Mouse (Mus musculus) liver, embryonic 16.5 days (tissue): ENCODE results near the gene Prkci. TPM values are rescaled to one million over a fixed set of nuclear protein-coding genes. Genes with fewer than 3 reads are reported as not detected.
A peak's percentile ranks its signal among the peaks of the same experiment; 100 is the strongest.

Experiments used
- ATAC-seq: fragments of 200-750 bp; cut with Nextera tagmentation; 2 replicates; pipeline ENCODE4 v1.8.0; 2017; ENCODE audit warnings: low read depth, mild to moderate bottlenecking, moderate number of reproducible peaks, moderate library complexity
- H3K27ac ChIP-seq: fragments of 300-500 bp; sonication (generic); 2 replicates; pipeline ENCODE4 v1.5.1; 2014; ENCODE audit warnings: mild to moderate bottlenecking, low read length
- H3K27me3 ChIP-seq: fragments of 300-500 bp; sonication (generic); 2 replicates; pipeline ENCODE4 v1.6.1; 2014; ENCODE audit warnings: low read depth, low read length, mixed read lengths; ENCODE audit not compliant: control insufficient read depth, insufficient read depth
- H3K36me3 ChIP-seq: fragments of 300-500 bp; sonication (generic); 2 replicates; pipeline ENCODE4 v1.6.1; 2014; ENCODE audit warnings: mild to moderate bottlenecking; ENCODE audit not compliant: control insufficient read depth, insufficient read depth
- H3K4me1 ChIP-seq: fragments of 300-500 bp; sonication (generic); 2 replicates; pipeline ENCODE4 v1.6.1; 2014; ENCODE audit warnings: low read depth, low read length, mixed read lengths; ENCODE audit not compliant: control insufficient read depth
- H3K4me2 ChIP-seq: fragments of 300-500 bp; sonication (generic); 2 replicates; pipeline ENCODE4 v1.6.1; 2014; ENCODE audit warnings: low read depth, low read length, mixed read lengths
- H3K4me3 ChIP-seq: fragments of 300-500 bp; sonication (generic); 2 replicates; pipeline ENCODE4 v1.5.1; 2014; ENCODE audit warnings: low read depth, mild to moderate bottlenecking, low read length
- H3K9ac ChIP-seq: fragments of 300-500 bp; sonication (generic); 2 replicates; pipeline ENCODE4 v1.6.1; 2014; ENCODE audit warnings: low read depth, low read length
- H3K9me3 ChIP-seq: fragments of 300-500 bp; sonication (generic); replicated peaks from 2 replicates; pipeline ENCODE4 v1.6.1; 2016; ENCODE audit warnings: low read length; ENCODE audit not compliant: control insufficient read depth
- WGBS: fragments of 180-500 bp; shearing (Covaris S2); extraction: QIAGEN DNeasy Blood & Tissue Kit; methylation state at CpG from one replicate; pipeline ENCODE4 v1.1.7; 2014; ENCODE audit not compliant: insufficient replicate concordance; 5-methylcytosine and 5-hydroxymethylcytosine counted together
- polyA plus RNA-seq: library from polyadenylated mRNA; unstranded; fragments of >200 nt; fragmentation: Nextera tagmentation; extraction: Ambion mirVana; gene quantifications from 2 replicates; pipeline ENCODE4 v1.2.1, GENCODE M21; 2015

Gene Prkci
- polyA plus RNA-seq, 1 experiment from 2014 or later, result 5.4 TPM

DNA sequence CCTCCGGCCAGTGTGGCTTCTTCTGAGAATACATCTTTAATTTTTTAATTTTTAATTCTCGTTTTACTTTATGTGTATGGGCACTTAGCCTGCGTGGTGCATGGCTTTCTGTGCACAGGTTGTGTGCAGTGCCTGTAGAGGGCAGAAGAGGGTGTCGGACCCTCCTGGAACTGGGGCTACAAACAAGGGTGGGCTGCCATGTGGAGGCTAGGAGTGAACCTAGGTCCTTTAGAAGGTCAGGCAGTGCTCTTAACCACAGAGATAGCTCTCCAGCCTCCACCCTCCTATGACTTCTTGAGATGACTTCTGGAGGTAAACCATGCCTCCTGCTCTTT, 66.2 kb downstream of the Prkci start:
- H3K4me3 ChIP-seq, result peak overlapping the region; percentile 34
- no peaks in the 10 kb centered on the region for H3K36me3 ChIP-seq
- H3K27ac ChIP-seq, result no peak overlapping the region

DNA sequence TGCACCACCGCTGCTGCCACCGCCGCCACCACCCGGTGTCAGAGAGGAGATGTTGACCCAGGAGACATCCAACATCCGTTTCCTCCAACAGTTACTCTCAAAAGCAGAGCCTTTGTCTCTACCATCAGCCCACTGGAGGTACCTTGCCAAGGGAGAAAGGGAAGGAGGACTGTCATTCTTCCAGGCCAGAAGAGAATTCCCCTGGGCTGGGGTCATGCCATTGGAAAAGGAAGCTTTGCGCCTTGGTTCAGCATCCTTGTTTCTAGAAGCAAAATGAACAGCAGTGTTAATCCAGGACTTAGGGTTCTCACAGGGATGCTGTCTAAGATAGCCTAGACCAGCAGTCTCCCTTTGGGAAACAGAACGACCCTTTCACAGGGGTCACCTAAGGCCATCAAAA, 66.8 kb downstream of the Prkci start:
- Histone ChIP-seq H3K4me3 (no peak overlapping the region), H3K9me3 (no peaks in the 10 kb centered on the region), H3K9ac (no peak overlapping the region), H3K27me3 (no peaks in the 10 kb centered on the region), H3K4me1 (no peaks in the 10 kb centered on the region), H3K4me2 (no peak overlapping the region), H3K27ac (no peak overlapping the region), H3K36me3 (no peaks in the 10 kb centered on the region)
- ATAC-seq, result no peak
- WGBS, result 69% methylated on average over 7 of the region's 7 CpGs

More for the DNA sequence above, 66.2 kb downstream of the Prkci start:
- no peak overlapping the region for H3K9ac ChIP-seq
- H3K27me3 ChIP-seq, result no peaks in the 10 kb centered on the region
- 17% methylated on average over 4 of the region's 4 CpGs for WGBS
- H3K4me1 ChIP-seq, result no peaks in the 10 kb centered on the region; the same call in 1 of the 2 replicates
- no peak for ATAC-seq
- H3K4me2 ChIP-seq, result peak overlapping the region; percentile 44
- H3K9me3 ChIP-seq, result no peaks in the 10 kb centered on the region

DNA sequence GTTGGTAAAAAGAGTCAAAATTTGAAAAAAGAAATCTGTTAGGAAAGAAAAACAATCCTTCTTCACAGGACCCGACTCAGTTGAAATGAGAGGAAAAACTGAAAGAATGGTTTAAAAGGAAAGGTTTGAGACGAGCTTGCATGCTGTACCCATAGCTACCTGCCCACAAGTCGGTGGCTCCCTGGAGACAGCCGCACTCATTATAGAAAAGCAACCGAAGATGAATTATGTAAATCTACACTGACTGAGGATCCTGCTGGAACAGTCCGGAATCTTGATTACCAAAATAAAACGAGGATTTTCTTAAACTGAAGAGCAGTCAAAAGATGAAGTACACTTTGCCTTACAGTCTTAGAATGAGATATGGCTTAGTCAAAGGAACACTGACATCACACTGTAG, 72.9 kb downstream of the Prkci start:
- no peak overlapping the region for H3K9ac ChIP-seq
- no peaks in the 10 kb centered on the region for H3K4me1 ChIP-seq
- H3K36me3 ChIP-seq, result no peaks in the 10 kb centered on the region
- 69% methylated on average over 7 of the region's 7 CpGs for WGBS
- no peak overlapping the region for H3K4me2 ChIP-seq
- H3K4me3 ChIP-seq, result no peak overlapping the region
- no peaks in the 10 kb centered on the region for H3K27me3 ChIP-seq
- H3K9me3 ChIP-seq, result no peaks in the 10 kb centered on the region
- ATAC-seq, result no peak
- H3K27ac ChIP-seq, result no peak overlapping the region

DNA sequence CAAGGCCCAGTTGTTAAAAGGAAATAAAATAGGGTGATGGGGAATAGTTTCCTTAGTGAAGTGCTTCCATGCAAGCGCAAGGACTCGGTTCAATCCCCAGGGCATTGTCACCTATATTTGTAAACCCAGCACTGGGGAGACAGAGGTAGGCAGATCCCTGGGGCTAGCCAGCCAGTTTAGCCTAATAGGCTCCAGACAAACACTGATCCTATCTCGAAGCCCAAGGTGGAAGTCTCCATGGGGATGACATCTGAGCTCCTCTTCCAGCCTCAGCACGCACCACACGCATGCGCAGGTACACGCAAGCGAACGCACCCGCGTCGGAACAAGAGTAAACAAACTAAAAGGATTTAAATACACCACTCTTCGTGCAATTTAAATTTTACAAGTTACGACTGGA, 76.3 kb downstream of the Prkci start:
- no peak overlapping the region for H3K9ac ChIP-seq
- no peaks in the 10 kb centered on the region for H3K27me3 ChIP-seq
- WGBS, result 74% methylated on average over 14 of the region's 14 CpGs
- ATAC-seq, result no peak
- no peaks in the 10 kb centered on the region for H3K36me3 ChIP-seq
- no peak overlapping the region for H3K27ac ChIP-seq
- no peak overlapping the region for H3K4me3 ChIP-seq
- H3K9me3 ChIP-seq, result no peaks in the 10 kb centered on the region
- no peak overlapping the region for H3K4me2 ChIP-seq
- no peaks in the 10 kb centered on the region for H3K4me1 ChIP-seq

DNA sequence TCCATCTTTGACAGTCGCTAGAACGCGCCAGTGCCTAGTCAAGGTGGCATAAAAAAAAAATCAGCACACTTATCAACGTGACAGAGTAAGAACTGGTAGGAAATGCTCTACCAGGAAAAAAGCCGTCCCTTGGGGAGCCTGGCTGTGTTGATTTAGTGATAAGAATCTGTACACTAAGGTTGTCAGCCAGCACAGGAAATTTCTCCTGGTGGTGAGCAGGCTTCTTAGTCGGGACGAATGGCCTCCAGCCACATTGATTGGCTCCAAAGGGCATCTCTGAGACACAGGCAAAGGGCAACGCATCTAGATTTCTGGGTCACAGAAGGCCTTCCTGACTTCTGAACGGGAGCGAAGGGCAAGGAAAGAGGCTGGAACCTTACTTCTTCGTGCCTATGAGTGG, 80.3 kb downstream of the Prkci start:
- no peak overlapping the region for H3K9ac ChIP-seq
- H3K36me3 ChIP-seq, result no peaks in the 10 kb centered on the region
- H3K27ac ChIP-seq, result no peak overlapping the region
- no peak overlapping the region for H3K4me2 ChIP-seq
- no peak overlapping the region for H3K4me3 ChIP-seq
- 32% methylated on average over 11 of the region's 11 CpGs for WGBS
- no peaks in the 10 kb centered on the region for H3K27me3 ChIP-seq
- H3K9me3 ChIP-seq, result no peaks in the 10 kb centered on the region
- ATAC-seq, result no peak
- no peaks in the 10 kb centered on the region; the same call in 1 of the 2 replicates for H3K4me1 ChIP-seq

DNA sequence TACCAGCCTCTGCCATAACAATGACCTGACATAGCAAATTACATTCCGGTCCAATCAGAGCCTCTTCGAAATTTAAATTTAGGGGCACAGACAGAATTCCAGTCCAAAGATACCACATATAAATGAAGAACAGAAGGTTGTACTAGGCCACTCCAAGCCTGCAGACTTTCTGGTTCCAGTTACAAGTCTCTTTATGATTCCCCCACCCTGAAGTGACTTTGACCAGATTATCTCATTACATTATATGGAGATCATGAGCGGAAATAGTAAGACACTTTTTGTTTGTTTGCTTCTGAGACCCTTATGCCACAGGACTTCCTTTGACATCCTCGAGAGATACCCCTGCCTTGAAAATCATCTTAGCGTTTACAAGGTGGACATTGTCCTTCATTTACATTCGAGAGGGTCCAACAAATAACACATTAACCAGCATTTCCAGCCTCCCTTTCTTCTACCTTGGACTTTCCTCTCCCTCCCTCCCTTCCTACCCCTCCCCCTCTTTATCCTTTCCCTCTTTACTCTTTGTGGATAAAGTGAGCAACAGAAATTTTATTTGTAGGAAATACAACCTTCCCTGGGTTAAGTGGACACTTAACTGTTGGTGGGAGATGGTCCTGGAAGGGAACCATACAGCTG, 81.6 kb downstream of the Prkci start:
- H3K9ac ChIP-seq, result no peak overlapping the region
- 62% methylated on average over 6 of the region's 6 CpGs for WGBS
- H3K9me3 ChIP-seq, result no peaks in the 10 kb centered on the region
- no peak overlapping the region for H3K4me3 ChIP-seq
- no peaks in the 10 kb centered on the region for H3K27me3 ChIP-seq
- H3K4me1 ChIP-seq, result no peaks in the 10 kb centered on the region; the same call in 1 of the 2 replicates
- H3K27ac ChIP-seq, result 0 out of 2 replicates have a peak overlapping the region, but pooled peaks have one; percentile 1
- no peak for ATAC-seq
- no peak overlapping the region for H3K4me2 ChIP-seq
- no peaks in the 10 kb centered on the region for H3K36me3 ChIP-seq

DNA sequence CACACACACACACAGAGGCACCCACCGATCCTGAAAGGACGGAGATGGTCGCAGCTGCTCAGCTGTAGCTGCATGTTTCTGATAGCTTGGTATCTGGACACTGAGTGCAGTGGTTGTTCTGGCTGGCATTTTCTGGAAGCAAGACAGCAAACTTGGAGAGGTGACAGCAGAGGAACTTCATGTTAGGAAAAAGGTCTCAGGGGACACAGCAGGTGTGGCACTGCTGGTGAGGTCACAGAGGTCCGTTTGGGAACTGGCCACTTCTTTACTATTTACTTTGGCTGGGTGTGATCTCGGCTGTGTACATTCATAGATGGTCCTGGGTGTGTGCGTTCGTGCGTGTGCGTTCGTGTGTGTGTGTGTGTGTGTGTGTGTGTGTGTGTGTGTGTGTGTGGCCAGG, 83.9 kb downstream of the Prkci start:
- no peaks in the 10 kb centered on the region for H3K36me3 ChIP-seq
- peak; percentile 79 for ATAC-seq
- H3K4me2 ChIP-seq, result no peak overlapping the region
- no peak overlapping the region for H3K27ac ChIP-seq
- H3K4me1 ChIP-seq, result no peaks in the 10 kb centered on the region; the same call in 1 of the 2 replicates
- no peak overlapping the region for H3K9ac ChIP-seq
- 0 out of 2 replicates have a peak overlapping the region, but pooled peaks have one; percentile 9 for H3K4me3 ChIP-seq
- no peaks in the 10 kb centered on the region for H3K27me3 ChIP-seq
- no peaks in the 10 kb centered on the region for H3K9me3 ChIP-seq
- WGBS, result 55% methylated on average over 10 of the region's 10 CpGs

DNA sequence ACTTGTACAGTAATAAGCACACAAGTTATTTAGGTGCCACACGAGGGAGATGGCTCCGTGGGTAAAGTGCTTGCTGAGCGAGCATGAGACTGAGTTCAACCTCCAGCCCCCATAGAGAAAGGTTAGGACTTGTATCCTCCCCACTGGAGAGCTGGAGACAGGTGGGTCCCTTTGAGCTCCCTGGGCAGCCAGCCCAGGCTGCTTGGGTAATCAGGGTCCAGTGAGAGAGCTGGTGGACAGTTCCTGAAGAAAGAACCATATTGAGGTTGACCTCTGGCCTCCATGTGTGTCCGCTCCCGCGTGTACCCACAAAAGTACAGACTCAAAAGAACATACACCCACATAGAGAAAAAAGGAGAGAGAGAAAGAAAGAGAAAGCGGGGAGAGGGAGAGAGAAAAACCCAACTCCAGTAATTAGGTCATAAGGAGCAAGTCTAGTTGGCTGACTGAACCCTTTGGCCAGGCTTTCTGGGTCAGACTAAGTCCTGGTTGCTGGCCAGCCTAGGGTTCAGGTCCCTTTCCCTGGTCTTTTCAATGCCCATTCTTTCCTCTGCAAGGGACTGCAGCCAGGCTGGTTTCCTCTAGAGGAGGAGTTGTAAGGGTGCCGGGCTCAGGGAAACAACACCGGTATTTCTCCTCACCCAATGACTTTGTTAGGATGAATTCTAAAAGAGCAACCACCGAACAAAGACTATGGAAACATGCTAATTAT, 85.4 kb downstream of the Prkci start:
- no peaks in the 10 kb centered on the region for H3K36me3 ChIP-seq
- no peaks in the 10 kb centered on the region for H3K27me3 ChIP-seq
- H3K4me1 ChIP-seq, result no peaks in the 10 kb centered on the region; the same call in 1 of the 2 replicates
- H3K9me3 ChIP-seq, result no peaks in the 10 kb centered on the region
- H3K4me3 ChIP-seq, result no peak overlapping the region
- peak; percentile 25; the same call in 1 of the 2 replicates for ATAC-seq
- H3K27ac ChIP-seq, result no peak overlapping the region
- H3K9ac ChIP-seq, result no peak overlapping the region
- WGBS, result 67% methylated on average over 10 of the region's 10 CpGs
- H3K4me2 ChIP-seq, result no peak overlapping the region

DNA sequence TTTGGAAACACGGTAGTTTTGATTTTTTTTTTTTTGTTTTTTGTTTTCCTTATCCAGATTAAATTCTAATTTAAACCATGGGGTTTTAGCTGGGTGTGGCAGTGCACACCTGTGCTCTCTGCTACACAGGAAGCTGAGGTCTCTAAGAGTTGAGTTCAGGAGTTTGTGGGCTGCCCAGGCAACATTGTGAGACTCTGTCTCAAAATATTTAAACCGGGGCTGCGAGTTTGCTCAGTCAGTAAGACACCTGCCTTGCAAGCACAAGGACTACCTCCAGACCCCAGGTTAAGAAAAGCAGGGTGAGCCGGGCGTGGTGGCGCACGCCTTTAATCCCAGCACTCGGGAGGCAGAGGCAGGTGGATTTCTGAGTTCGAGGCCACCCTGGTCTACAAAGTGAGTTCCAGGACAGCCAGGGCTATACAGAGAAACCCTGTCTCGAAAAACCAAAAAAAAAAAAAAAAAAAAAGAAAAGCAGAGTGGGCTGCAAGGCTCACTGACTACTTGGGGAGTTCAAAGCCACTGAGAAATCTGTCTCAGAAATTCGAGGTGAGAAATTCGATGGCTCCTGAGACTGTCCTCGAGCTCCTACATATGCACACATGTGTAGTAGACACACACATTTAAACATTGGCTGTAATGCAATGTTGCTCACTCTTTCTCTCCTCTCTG, 87.4 kb downstream of the Prkci start:
- Histone ChIP-seq H3K4me3 (no peak overlapping the region), H3K9ac (no peak overlapping the region), H3K27me3 (no peaks in the 10 kb centered on the region), H3K4me2 (no peak overlapping the region), H3K4me1 (no peaks in the 10 kb centered on the region; the same call in 1 of the 2 replicates), H3K27ac (no peak overlapping the region), H3K9me3 (no peaks in the 10 kb centered on the region), H3K36me3 (no peaks in the 10 kb centered on the region)
- ATAC-seq, result no peak
- 68% methylated on average over 12 of the region's 13 CpGs for WGBS
